Mouse (Mus musculus) spleen, adult 2 months (tissue): Measurements from ENCODE around the gene Bpifb5.
"Not testable (repeated sequence)": the region's sequence is repeated elsewhere in the genome, so short reads cannot be mapped to it uniquely, and the experiment has no call there.

ENCODE experiments used
- CTCF ChIP-seq: fragments of 200-500 bp; IDR thresholded peaks from 2 replicates; pipeline ENCODE4 v1.5.1; 2011; ENCODE audit warnings: mild to moderate bottlenecking, inconsistent platforms; ENCODE audit not compliant: insufficient read depth, insufficient read length, insufficient replicate concordance; ENCODE audit errors: extremely low read depth
- POLR2A ChIP-seq: fragments of 200-500 bp; IDR thresholded peaks from 2 replicates; pipeline ENCODE4 v1.6.1; 2011; ENCODE audit warnings: low read depth, low read length, inconsistent platforms

- TF ChIP-seq CTCF, POLR2A: not testable (repeated sequence)
Observed at GRCm38 (mm10) chr2:154255254-154255653, 31.7 kb downstream of the Bpifb5 start.
